Mouse (Mus musculus): ENCODE measurements at regions not wholly inside any gene's neighbourhood (a gene's known extent, or its start where the extent isn't known, plus 50 kb on each side); places are given as distances from the start of the nearest gene placed in this dataset.

DNA sequence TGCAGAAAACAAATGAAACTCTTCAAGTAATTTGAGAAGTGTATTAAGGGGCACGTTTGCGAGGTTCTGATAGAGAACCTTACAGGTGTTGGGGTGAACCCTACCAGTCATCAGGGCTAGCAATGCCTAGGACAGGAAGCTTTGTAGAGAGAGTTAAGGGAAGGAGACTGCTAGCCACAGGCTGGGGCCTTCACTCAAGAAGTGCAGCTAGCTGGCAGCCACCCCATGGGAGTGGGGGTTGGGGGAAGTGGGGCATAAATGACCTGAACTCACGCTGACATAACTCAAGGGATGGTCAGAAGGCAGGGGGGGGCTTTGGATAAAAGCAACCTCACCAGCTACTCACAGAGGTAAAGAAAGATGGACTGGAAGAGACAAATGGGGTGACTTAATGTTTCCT, 80.3 kb upstream of the Gm47985 start:
- Histone ChIP-seq H3K4me2 (ENCODE audit: low read depth, low read length) (no peak overlapping the region), H3K9me3 (ENCODE audit: low read length) (no peaks in the 10 kb centered on the region)

DNA sequence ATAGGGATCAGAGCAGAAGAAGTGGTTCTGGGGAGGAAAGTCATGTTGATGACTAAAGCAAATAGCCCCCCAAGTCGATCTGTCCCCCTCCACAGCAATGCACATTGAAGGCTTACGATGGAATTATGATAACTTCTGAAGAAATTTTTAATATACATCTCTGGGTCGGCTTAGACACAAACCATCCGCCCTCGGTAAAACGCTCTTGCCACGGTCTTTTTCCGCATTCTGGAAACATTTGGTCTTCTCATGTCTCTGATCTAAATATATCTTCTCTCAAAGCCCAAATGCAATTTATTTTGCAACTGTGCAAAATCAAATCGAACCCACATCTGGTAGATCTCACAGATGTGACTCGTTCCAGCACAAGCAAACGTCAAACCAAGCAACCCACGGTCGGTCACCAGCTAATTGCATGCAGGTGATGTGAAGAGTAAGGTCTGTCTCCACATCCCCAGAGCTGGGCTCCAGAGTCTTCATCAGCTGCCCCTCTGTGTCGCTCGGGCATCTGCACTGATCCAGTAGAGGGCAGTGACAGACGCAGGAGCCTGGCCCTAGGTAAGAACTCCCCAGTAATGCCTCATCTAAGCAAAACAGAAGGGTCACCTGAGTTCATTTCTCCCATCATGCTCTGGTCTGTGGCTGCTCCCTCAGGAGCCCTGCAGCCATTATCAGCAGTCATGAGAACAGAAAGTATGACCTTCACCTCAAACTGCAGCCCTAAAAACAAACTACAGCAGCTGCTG, 79.5 kb upstream of the Gm47985 start:
- Histone ChIP-seq H3K9ac (replicated peaks) (no peak overlapping the region), H3K4me3 (ENCODE audit: low read depth, low read length) (no peak overlapping the region), H3K4me2 (ENCODE audit: low read depth, low read length) (no peak overlapping the region), H3K36me3 (replicated peaks; ENCODE audit: insufficient read depth, low read length) (no peaks in the 10 kb centered on the region), H3K4me1 (ENCODE audit: insufficient read depth) (peaks cover 39% of the 10 kb centered on the region), H3K27ac (ENCODE audit: low read depth) (0 out of 2 replicates have a peak overlapping the region, but pooled peaks have one; percentile 17), H3K9me3 (ENCODE audit: low read length) (no peaks in the 10 kb centered on the region), H3K27me3 (ENCODE audit: insufficient read depth, low read length) (no peaks in the 10 kb centered on the region)
- TF ChIP-seq CTCF (IDR thresholded peaks at IDR 0.05; ENCODE audit: low read depth) (peak; percentile 63), EP300 (IDR thresholded peaks at IDR 0.05; ENCODE audit: low read depth) (no peak)
- 81% methylated on average over 16 of the region's 16 CpGs for WGBS (ENCODE audit: insufficient replicate concordance)
- ATAC-seq, result peak; percentile 46
- DNase-seq, result no peak

More for the DNA sequence above, 80.3 kb upstream of the Gm47985 start:
- WGBS (ENCODE audit: insufficient replicate concordance), result 48% methylated on average over 3 of the region's 3 CpGs
- no peaks in the 10 kb centered on the region for H3K27me3 ChIP-seq (ENCODE audit: insufficient read depth, low read length)
- peak overlapping the region; percentile 48 for H3K27ac ChIP-seq (ENCODE audit: low read depth)
- no peak for DNase-seq
- H3K4me1 ChIP-seq (ENCODE audit: insufficient read depth), result peaks cover 45% of the 10 kb centered on the region
- no peak overlapping the region for H3K9ac ChIP-seq (replicated peaks)
- TF ChIP-seq CTCF (IDR thresholded peaks at IDR 0.05; ENCODE audit: low read depth) (no peak), EP300 (IDR thresholded peaks at IDR 0.05; ENCODE audit: low read depth) (no peak)
- peak; percentile 10; the same call in 1 of the 2 replicates for ATAC-seq
- H3K36me3 ChIP-seq (replicated peaks; ENCODE audit: insufficient read depth, low read length), result no peaks in the 10 kb centered on the region
- no peak overlapping the region for H3K4me3 ChIP-seq (ENCODE audit: low read depth, low read length)

DNA sequence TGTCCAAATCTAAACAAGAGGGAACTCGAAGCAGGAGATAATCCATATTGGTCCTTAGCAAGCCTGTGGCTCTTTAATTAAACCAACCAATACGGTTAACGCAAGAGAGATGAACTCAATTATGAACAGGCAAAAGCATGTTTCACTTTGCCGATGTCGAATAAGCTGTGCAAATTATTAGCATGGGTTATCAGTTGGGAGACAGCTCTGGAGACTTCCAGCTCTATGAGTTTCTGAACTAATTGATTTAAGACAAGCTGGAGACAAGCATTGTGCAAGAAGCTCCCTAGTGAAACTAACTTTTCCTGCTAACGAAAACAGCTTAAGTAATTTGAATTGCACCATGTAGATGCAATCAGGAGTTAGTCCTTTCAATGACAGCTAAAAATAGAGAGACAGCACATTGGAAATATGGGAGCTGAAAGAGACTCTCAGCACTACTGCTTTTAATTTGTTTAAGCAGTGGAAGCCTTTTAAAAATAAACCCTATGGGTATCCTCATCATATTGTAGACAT, 78.8 kb upstream of the Gm47985 start:
- H3K9me3 ChIP-seq (ENCODE audit: low read length), result no peaks in the 10 kb centered on the region
- H3K4me2 ChIP-seq (ENCODE audit: low read depth, low read length), result no peak overlapping the region
- no peaks in the 10 kb centered on the region for H3K27me3 ChIP-seq (ENCODE audit: insufficient read depth, low read length)
- TF ChIP-seq EP300 (IDR thresholded peaks at IDR 0.05; ENCODE audit: low read depth) (no peak), CTCF (IDR thresholded peaks at IDR 0.05; ENCODE audit: low read depth) (no peak)
- WGBS (ENCODE audit: insufficient replicate concordance), result 65% methylated on average over 6 of the region's 6 CpGs
- no peaks in the 10 kb centered on the region for H3K36me3 ChIP-seq (replicated peaks; ENCODE audit: insufficient read depth, low read length)
- no peak overlapping the region for H3K9ac ChIP-seq (replicated peaks)
- H3K27ac ChIP-seq (ENCODE audit: low read depth), result 0 out of 2 replicates have a peak overlapping the region, but pooled peaks have one; percentile 17
- DNase-seq (no peak), ATAC-seq (no peak)
- H3K4me3 ChIP-seq (ENCODE audit: low read depth, low read length), result no peak overlapping the region
- H3K4me1 ChIP-seq (ENCODE audit: insufficient read depth), result peaks cover 36% of the 10 kb centered on the region

DNA sequence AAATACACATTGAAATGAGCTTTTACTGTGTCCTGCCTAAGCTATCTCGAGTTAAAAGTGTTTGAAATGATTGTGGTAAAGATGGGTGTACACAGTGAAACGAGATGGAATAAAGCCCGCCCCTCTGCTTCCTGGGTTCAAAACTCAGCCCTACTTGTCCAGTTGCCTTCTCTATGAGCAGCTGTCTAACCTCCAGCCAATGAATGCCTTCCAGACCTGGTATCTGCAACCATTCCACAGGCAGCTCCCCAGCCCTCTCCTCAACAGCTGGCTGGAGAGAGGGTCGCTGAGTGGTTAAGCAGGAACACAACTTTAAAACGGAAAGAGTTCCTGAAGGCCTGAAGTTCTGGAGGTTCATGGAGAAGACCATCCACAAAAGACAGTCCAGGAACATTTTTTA, 78.0 kb upstream of the Gm47985 start:
- Histone ChIP-seq H3K4me3 (ENCODE audit: low read depth, low read length) (no peak overlapping the region), H3K27me3 (ENCODE audit: insufficient read depth, low read length) (no peaks in the 10 kb centered on the region), H3K4me2 (ENCODE audit: low read depth, low read length) (no peak overlapping the region), H3K36me3 (replicated peaks; ENCODE audit: insufficient read depth, low read length) (no peaks in the 10 kb centered on the region), H3K4me1 (ENCODE audit: insufficient read depth) (peaks cover 36% of the 10 kb centered on the region), H3K9me3 (ENCODE audit: low read length) (no peaks in the 10 kb centered on the region), H3K9ac (replicated peaks) (no peak overlapping the region), H3K27ac (ENCODE audit: low read depth) (no peak overlapping the region)
- no peak for TF ChIP-seq EP300 (IDR thresholded peaks at IDR 0.05; ENCODE audit: low read depth)
- TF ChIP-seq CTCF (IDR thresholded peaks at IDR 0.05; ENCODE audit: low read depth), result no peak
- no peak for ATAC-seq
- 74% methylated on average over 5 of the region's 5 CpGs for WGBS (ENCODE audit: insufficient replicate concordance)
- DNase-seq, result no peak

DNA sequence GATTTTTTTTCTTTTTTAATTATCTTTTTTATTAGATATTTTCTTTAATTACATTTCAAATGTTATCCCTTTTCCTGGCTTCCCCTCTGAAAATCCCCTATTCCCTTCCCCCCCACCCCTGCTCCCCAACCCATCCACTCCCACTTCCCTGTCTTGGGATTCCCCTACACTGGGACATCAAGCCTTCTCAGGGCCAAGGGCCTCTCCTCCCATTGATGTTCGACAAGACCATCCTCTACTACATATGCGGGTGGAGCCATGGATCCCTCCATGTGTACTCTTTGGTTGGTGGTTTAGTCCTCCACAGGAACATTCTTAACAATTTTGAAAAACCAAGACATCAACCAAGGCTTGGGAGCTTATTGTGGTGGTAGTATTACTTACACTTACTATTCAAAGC, 77.5 kb upstream of the Gm47985 start:
- H3K27me3 ChIP-seq (ENCODE audit: insufficient read depth, low read length), result no peaks in the 10 kb centered on the region
- H3K4me3 ChIP-seq (ENCODE audit: low read depth, low read length), result no peak overlapping the region
- H3K27ac ChIP-seq (ENCODE audit: low read depth), result no peak overlapping the region
- ATAC-seq (no peak), DNase-seq (no peak)
- no peaks in the 10 kb centered on the region for H3K9me3 ChIP-seq (ENCODE audit: low read length)
- TF ChIP-seq EP300 (IDR thresholded peaks at IDR 0.05; ENCODE audit: low read depth) (no peak), CTCF (IDR thresholded peaks at IDR 0.05; ENCODE audit: low read depth) (no peak)
- no peak overlapping the region for H3K9ac ChIP-seq (replicated peaks)
- 60% methylated on average over 2 of the region's 2 CpGs for WGBS (ENCODE audit: insufficient replicate concordance)
- peaks cover 34% of the 10 kb centered on the region for H3K4me1 ChIP-seq (ENCODE audit: insufficient read depth)
- no peak overlapping the region for H3K4me2 ChIP-seq (ENCODE audit: low read depth, low read length)
- no peaks in the 10 kb centered on the region for H3K36me3 ChIP-seq (replicated peaks; ENCODE audit: insufficient read depth, low read length)

DNA sequence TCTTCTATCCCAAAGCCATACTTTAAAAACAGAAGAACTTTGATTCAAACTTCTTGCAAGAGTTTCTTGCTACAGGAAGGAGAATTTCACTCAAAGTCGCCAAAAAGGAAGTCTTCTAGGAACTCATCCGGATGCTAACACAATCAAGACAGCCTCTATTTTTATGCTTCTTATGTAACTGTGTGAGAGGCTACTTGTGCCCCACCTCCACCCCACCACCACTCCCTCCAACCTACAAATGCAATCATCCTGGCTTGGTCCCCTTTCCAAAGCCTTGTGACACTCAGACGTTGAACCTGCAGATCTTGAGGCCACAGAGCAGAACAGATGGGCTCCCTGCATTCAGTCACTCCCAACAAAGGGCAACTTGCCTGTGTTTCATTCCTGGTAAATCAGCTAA, 77.1 kb upstream of the Gm47985 start:
- Histone ChIP-seq H3K9ac (replicated peaks) (no peak overlapping the region), H3K36me3 (replicated peaks; ENCODE audit: insufficient read depth, low read length) (no peaks in the 10 kb centered on the region), H3K4me3 (ENCODE audit: low read depth, low read length) (no peak overlapping the region), H3K27me3 (ENCODE audit: insufficient read depth, low read length) (no peaks in the 10 kb centered on the region), H3K4me2 (ENCODE audit: low read depth, low read length) (no peak overlapping the region), H3K27ac (ENCODE audit: low read depth) (no peak overlapping the region), H3K4me1 (ENCODE audit: insufficient read depth) (peaks cover 30% of the 10 kb centered on the region), H3K9me3 (ENCODE audit: low read length) (no peaks in the 10 kb centered on the region)
- ATAC-seq (no peak), DNase-seq (no peak)
- 22% methylated on average over 3 of the region's 3 CpGs for WGBS (ENCODE audit: insufficient replicate concordance)
- TF ChIP-seq CTCF (IDR thresholded peaks at IDR 0.05; ENCODE audit: low read depth) (no peak), EP300 (IDR thresholded peaks at IDR 0.05; ENCODE audit: low read depth) (peak; percentile 36; the same call in 1 of the 2 replicates)

Measured in liver, postnatal 0 days (tissue).